Mouse (Mus musculus): Measurements from ENCODE around the gene AI467606.
"Not testable (repeated sequence)": the region's sequence is repeated elsewhere in the genome, so short reads cannot be mapped to it uniquely, and the experiment has no call there.

AI467606 gene

DNA sequence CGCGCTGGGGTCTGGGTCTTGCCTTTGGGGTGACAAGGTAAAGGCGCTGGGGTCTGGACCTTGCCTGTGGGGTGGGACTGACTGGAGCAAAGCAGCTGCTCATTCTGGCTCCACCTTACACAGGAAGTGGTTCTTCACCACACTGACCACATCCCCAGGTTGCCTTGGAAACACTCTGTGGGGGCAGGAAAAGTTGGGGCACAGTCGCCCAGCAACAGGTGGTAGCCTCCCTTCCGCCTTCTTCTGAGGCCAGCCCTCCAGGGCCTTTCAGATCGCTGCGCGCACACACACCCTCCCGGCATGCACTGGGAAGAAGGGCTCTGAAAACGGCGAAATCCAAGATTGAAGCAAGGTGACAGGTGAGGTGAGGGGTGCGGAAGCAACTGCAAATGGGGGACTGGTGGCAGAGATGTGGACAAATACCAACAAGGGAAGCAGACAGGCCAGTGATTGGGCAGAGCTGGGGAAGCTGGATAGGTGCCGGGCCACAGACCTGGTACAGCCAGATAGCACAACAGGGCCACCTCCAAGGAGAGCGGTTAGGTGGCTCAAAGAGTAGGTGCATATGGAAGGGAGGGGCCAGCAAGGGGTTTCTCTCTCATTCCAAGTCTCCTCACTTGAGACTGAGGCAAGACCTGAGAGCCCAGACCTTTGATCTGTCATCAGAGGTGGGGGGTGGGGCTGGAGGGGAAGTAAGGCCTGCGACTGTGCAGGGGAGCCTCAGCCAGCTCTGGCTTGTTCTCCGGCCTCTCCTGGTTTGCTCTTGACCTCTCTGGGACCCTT lies at the start of gene AI467606:
Gene AI467606, plus strand, starts transcription at position 246 of the 783 bp plus-strand sequence.
- DNase-seq (ENCODE audit: low spot score in 2 of 2), result no peak

DNA sequence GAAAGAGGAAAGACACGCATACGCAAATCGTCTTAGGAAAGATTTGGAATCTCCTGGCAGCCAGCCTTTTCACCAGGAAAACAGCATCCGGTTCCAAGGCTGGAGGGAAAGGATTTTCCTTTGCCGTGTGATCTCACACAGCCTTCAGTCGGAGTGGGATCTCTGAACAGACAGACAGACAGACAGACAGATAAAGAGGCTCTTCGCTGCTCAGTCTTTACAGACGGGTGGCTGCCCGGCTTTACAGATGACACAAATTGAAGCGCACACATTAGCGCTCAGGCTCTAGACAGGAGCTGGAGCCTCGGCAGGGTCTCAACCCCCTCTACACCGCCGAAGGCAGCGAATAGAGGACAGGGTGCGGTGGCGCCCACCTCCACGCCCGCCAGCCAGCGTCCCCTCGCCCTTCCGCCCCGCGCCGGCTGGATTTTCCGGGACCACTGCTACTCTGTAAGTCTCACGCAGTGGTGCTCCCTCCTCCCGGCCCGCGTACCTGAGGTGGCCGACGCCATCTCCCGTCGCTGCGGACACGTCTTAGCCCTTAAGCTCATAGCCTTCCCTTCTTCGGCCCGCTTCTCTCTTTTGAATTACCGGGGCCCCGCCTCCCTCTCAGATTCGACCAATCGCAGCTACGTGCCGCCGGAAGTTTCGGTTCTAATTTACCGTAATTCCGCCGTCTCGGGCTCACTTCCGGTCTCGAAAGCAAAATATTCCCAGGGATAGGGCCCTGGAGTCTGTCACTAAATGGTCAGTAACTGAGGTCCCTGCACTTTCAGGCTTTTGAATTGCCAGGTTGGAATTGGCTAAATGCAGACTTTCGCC lies 49.1 kb upstream of the AI467606 start, which contains the start of gene Kif22:
Gene Kif22, minus strand, starts transcription at position 621 of the 822 bp plus-strand sequence.
- peak; percentile 81 to 92 for DNase-seq (ENCODE audit: low spot score in 2 of 2)

DNA sequence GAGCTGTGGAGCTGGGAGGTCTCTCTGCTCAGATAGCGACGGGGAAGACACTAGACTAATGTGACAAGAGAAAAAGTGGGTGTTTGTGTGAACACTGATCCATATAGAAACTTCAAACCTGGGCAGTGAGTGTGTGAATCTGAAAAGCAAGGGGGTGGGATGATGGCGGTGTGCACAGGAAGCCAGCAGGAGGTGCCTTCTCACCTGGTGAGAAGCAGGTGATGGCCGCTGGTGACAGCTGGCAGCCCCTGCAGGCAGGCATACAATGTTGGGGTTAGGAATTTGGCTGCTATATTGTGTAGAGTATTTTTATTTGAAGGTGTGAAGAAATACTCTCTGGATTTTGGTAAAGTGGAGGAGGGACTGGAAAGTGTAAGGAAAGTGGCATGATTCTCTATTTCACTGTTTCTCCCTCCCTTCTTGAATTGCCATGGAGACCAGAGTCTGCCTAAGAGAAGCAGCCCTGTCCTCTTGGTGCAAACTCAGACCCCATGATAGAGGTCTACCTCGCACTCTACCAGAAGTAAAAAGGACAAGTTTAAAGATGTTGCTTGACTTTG lies 36.1 kb upstream of the AI467606 start:
- DNase-seq (ENCODE audit: low spot score in 2 of 2), result no peak

DNA sequence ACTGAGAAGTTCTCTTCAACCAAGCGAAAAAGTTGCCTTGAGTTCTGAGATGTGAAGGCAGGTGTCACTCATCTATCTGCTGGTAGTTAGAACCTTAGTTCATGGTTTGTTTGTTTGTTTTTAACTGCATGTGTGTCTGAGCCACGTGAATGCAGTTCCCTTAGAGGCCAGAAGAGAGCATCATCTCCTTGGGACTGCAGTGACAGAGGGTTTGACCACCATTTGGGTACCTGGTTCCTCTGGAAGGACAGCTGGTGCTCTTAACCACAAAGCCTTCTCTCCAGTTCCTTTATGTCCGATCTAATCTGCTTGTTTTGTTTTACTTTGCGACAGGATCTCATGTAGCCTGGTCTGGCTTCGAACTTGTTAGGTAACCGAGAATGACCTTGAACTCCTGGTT lies 25.6 kb upstream of the AI467606 start:
- no peak for DNase-seq (ENCODE audit: low spot score in 2 of 2)

DNA sequence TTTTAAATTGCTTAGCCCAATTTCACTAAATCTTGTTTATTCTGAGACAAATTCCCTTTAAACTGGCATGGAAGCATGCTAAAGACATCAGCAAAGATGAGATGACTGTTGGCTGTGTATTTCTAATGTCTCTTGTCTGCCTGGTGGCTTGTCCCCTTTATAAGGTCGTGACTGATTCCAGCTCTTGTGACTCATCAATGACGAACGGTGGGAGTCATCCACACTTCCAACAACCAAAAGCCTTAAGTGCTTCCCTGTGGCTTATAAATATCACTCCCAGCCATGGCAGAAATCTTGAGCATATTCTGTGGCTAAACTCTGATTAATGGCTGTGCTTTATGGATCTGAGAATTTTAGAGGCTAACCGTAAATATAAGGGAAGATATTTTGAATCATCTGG lies 24.8 kb upstream of the AI467606 start:
- DNase-seq (ENCODE audit: low spot score in 2 of 2), result no peak

DNA sequence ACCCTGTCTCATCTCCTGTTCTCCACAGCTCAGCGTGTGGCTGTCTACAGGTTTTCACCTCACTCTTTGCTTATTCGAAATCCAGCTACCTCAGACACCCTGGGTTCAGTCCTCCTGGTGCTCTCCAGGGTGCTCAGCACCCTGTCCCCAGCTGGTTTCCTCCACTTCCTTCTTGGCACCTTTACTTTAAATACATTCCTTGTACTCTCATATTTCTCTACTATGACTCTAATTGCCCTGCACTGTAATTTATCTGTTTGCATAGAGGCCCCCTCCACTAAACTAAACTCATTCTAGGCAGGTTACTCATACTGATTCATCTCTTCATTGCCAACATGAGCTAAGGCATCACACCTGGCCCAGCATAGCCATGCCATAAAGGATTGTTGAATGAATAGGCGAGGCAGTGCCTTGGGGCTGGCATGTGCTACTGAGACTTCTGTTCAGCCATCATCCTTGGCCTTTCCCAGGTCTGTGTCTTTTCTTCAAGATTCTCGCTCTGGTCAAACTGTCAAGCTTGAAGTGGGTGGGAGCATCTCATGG lies 20.2 kb upstream of the AI467606 start:
- DNase-seq (ENCODE audit: low spot score in 2 of 2), result no peak

DNA sequence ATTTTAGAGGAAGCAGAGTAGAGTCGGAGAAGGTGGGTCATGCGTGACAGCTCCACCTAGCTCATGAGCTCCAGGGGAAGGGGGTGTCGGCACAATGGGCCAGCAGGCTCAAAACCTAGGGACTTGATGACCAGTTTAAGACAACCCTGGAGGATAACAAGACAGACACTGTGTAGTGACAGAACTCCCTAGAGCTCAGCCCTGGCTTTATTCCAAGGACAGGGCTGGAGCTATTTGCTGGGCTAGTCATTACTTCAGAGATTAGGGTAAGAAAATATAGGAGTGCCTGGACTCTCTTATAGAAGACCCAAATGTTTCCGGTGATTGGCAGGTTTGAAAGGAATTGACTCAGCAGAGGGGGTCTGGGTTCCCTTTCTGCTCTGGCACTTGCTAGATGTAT lies 17.9 kb upstream of the AI467606 start:
- DNase-seq (ENCODE audit: low spot score in 2 of 2), result no peak

DNA sequence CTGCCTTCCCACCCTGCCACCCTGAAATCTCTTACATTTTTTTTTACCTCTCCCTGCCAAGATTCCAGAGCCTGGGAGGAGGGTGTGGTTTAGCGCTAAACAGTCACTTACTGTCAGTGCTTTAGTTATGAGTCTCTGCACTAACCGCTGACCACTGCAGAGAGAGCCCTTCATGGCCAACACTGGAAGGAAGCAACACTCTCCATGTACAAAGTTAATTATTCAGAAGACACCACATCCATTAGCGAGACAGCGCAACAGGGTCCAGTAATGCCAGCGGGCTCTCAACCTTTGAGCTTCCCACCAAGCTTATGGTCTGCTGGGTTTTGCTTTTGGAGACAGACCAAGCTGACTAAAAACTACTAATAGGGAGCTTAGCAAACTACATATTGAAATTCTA lies 15.0 kb upstream of the AI467606 start:
- no peak for DNase-seq (ENCODE audit: low spot score in 2 of 2)

DNA sequence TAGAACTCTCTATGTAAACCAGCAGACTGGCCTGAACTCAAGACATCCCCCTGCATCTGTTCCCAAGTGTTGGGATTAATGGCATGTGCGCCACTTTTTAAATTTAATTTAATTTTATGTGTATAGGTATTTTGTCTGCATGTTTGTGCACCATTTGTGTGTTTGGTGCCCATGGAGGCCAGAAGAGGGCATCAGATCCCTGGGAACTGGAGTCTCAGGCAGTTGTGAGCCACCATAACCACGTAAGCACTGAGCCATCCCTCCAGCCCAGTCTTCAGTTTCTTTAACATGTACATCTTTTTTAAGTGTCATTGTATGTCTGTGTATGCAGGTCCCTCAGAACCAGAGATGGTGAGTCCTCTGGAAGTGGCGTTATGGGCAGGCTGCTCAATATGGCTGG lies 13.5 kb upstream of the AI467606 start:
- no peak for DNase-seq (ENCODE audit: low spot score in 2 of 2)

DNA sequence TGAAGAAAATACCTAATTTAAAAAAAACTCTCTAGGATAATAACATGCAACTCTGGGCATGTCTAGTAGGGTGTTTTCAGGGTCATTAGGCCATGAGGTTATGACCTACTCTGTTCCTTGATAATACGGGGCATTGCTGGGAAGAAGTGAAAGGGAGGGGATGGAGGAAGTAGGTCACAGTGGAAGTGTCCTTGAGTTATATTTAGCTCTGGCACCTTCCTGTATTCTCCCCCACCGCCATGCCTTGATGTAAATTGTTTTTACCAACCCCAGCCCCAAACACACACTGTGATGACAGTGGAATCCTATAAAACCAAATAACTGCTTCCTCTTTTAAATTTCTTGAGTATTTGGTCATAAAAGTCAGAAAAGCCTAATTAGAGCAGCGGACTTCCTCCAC lies 11.1 kb upstream of the AI467606 start:
- DNase-seq (ENCODE audit: low spot score in 2 of 2), result no peak

DNA sequence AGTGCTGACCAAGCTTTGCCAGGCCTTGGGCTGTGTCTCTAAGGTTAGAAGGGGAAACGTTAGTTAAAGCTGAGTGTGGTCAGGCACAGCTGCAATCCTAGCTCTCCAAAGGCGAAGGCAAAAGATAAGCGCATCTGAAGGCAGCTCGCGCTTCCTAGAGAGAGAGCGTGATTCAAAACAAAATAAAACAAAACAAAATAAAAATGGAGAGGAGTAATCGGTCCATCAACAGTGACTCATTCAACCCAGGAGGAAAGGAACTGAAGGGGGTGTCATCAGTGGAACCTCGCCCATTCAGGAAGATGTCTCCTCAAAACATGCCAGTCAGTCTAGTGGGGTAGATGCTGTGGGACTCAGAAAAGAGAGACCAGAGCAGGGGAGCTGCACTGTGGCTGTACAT lies 8.9 kb upstream of the AI467606 start:
- no peak for DNase-seq (ENCODE audit: low spot score in 2 of 2)

DNA sequence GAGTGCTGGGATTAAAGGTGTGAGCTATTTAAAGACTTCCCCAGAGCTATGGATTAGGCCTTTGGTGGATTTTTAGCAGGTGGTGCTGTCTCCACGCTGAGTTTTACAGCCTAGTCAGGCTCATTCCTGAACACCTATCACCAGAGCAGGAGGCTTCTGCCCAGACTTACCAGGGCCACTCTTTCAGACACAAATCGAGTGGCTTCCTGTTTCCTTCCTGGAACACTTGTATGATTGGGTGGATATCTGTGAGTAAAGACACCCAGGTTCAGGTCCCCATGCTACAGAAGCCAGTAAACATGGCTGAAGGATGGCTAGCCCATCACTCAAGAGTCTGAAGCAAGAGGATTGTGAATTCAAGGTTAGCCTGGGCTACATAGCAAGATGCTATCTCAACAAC lies 8.2 kb upstream of the AI467606 start:
- no peak for DNase-seq (ENCODE audit: low spot score in 2 of 2)

DNA sequence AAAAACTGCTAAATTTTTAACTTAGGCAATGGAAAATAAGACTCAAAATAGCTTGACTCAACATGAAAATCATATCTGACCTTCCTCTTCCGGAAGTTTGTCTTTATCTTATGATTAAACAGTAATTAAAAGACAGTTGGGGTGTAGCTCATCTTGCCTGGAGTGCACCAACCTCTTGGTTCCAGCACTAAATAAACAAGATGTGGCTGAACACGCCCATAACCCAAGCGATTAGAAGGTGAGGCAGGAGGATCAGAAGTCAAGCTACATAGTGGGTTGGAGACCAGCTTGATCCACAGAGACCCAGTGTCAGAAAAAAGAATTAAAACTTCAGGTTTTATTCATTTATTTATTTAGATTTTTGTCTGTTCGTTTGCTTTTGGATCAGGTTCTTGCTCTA lies 7.5 kb upstream of the AI467606 start:
- DNase-seq (ENCODE audit: low spot score in 2 of 2), result no peak

DNA sequence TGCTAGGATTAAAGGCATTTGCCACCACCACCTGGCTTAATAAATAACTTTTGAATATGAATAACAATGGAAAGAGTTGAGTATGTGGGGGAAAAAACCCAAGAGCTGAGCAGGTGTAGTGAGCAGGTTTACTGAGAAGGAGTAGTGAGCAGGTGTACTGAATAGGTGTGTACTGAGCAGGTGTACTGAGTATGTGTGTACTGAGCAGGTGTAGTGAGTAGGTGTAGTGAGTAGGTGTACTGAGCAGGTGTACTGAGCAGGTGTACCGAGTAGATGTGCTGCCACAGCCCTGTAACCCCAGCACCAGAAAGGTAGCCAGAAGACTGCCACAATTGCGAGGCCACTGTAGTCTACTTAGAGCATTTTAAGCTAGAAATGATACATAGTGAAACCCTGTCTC lies 6.4 kb upstream of the AI467606 start:
- no peak for DNase-seq (ENCODE audit: low spot score in 2 of 2)

DNA sequence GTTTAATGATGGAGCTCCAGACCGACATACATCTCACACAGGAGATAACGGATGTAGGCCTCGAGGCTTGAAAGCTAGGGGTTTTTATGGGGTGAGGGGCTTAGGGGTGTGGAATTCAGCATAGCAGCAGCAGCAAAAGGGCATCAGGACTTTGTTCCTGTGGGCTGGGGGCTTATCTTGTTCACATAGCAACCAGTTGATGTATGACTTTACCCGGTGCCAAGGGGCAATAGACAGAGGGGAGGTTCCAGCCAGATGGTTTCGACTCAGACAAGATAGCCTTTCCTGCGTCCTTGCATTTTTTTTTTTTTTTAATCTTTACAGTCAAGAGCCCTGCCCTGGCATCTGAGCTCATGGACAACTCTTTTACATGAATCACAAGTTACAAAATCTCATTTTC lies 5.4 kb upstream of the AI467606 start:
- DNase-seq (ENCODE audit: low spot score in 2 of 2), result not testable (repeated sequence)

DNA sequence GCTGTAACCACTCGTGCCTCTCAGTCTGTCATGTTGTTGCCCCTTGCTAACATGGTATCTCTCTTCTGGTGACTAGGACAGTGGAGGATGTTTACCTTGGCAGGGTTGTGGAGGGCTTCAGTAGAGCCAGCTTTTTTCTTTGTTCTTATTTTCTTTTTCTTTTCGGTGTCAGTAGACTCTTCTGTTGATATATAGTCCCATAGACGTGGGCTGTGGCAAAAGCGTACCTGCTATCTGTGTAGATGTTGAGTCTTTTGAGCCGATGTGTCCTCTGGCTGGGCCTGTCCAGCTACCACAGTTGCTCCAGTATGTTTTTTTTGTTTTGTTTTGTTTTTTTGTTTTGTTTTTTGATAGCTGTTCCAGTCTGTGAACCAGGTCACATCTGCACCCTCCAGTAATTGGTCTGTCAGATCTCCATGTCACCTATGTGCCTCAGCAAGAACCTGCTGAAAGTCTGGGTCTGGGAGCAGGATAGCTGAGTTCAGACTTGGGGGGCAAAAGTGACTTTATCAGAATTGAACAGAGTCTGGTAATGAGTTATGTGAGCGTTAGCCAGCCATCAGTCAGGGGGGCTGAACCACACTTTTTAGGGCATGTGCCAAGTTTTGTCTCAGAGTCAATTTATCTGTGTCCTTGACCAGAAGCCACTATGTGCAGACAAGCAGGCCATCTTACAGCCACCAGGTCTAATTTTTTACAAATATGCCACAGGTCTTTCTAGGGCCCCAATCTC lies 3.7 kb upstream of the AI467606 start, which contains the start of gene Zg16:
Gene Zg16, minus strand, starts transcription at position 51 of the 733 bp plus-strand sequence.
- not testable (repeated sequence) for DNase-seq (ENCODE audit: low spot score in 2 of 2)

DNA sequence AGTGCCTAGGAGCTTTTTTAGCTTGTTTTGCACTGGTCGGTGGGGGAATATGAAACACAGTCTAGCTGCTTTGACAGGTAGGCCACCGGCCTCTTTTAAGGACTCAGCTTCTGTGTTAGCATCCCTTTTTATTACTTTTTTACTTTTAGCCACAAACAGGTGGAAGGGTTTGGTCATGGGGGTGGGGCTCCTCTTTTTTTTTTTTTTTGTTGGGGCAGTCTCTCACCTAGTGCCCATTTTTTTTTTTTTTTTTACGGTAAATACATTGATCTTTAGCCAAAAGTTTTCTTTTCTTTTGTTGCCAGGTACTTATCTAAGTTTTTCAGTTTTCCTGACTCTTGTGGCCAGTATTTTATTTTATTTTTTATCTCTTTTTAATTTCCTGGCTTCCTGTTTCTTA lies 3.1 kb upstream of the AI467606 start:
- no peak for DNase-seq (ENCODE audit: low spot score in 2 of 2)

DNA sequence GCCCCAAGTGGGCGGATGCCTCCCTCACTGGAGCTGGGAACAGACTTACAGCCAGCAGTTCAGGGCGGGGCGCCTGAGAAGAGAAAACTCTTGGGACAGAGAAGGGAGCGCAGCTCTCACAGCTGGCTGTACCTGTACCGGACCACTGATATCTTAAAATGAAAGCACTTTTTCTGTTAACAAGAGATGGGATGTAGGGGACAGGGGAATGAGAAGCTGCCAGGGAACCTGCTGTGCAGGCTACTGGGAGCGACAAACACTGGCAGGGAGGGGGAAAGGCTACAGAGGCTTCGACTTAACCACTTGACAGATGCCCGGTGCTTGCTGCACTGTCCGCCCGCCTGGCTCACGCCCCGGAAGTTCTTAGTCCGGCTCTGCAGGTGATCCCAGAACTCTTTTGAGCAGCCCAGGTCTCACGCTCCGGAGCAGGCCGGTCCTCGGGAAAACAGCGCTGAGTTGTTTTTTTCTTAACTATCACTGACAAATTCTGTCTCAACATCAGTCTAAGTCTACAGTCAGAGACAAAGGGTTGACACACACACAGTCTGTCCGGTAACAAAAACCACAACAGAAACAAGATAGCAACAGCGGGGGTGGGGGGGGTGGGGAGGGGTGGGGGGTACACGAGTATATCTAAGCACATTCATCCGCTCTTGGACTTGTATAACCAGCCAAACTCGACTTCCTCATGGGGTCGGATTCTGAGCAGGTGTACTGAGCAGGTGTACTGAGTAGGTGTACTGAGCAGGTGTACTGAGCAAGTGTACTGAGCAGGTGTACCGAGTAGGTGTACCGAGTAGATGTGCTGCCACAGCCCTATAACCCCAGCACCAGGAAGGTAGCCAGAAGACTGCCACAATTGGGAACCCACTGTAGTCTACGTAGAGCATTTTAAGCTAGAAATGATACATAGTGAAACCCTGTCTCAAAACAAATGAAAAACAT lies 2.0 kb upstream of the AI467606 start:
- no peak for DNase-seq (ENCODE audit: low spot score in 2 of 2)

DNA sequence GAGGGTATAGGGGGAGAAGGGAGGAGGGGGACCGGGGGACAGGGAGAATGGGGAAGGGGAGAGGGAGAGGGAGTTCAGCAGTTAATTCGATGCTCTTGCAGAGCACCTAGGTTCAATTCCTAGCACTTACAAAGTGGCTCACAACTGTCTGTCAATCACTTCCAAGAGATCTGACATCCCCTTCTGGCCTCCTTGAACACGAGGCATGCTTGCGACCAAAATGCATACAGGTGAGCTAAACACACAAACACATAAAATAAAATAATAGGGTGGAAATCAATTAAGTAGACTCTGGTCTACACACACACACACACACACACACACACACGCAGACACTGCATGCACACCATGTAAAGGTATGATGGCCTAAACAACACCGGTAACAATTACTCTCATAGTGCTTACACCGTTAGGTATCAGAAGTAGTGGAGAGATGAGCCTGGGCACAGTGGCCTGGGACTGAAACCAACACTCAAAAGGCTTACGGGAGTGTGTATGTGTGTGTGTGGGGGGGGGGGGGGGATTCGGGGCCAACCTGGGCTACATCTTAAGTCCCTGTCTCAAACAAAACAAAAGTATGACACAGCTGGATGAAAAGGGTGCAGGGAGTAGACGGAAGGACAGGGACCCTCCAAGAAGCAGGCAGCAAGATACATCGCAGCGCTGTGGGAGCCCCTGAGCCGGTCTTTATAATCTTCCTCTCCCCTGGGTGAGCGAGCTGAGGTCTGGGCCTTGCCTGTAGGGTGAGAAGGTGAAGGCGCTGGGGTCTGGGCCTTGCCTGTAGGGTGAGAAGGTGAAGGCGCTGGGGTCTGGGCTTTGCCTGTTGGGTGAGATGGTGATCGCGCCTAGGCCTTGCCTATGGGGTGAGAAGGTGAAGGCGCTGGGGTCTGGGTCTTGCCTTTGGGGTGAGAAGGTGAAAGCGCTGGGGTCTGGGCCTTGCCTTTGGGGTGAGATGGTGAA lies 725 bp upstream of the AI467606 start:
- no peak for DNase-seq (ENCODE audit: low spot score in 2 of 2)

Data from cerebellum, postnatal 4 days (tissue).